Comparison of ENCODE assay signal across 20 mouse cellular contexts in genomic region chr19:16805102-16805501, GRCm38 (mm10). TPM values are rescaled to one million over a fixed set of nuclear protein-coding genes. Genes with fewer than 3 reads are reported as not detected.
DNase-seq lines count a peak whose midpoint lies in the region; ATAC-seq and TF ChIP-seq lines count a peak whose summit lies in the region.
"Had no signal": no experiment of that assay in that cellular context is flagged by ENCODE, and none has a peak within 500 bp of the region (broad histone marks: within the 10 kb centered on the region; RNA-seq: fewer than 3 reads in every experiment).

No protein-coding gene starts in this region.

- TF ChIP-seq POLR2A in myocyte (IDR thresholded peaks at IDR 0.05; ENCODE audit: insufficient read length, low read depth), result no peak

- no peaks in the 10 kb centered on the region for H3K79me2 ChIP-seq in myocyte (ENCODE audit: control insufficient read depth, insufficient read depth)

- no peak overlapping the region for H3K4me2 ChIP-seq in liver, embryonic 11.5 days
- no peak overlapping the region for H3K4me2 ChIP-seq in liver, embryonic 13.5 days
- peak overlapping the region; percentile 32 for H3K4me2 ChIP-seq in myocyte (ENCODE audit: low read depth)
- H3K4me2 ChIP-seq: embryonic facial prominence, embryonic 12.5 days; forebrain, embryonic 13.5 days had no signal

- H3K9me3 ChIP-seq in liver, embryonic 11.5 days (ENCODE audit: control insufficient read depth, low read length), result no peaks in the 10 kb centered on the region
- no peaks in the 10 kb centered on the region for H3K9me3 ChIP-seq in liver, embryonic 13.5 days (replicated peaks)
- H3K9me3 ChIP-seq: embryonic facial prominence, embryonic 10.5 days; embryonic facial prominence, embryonic 12.5 days; forebrain, embryonic 13.5 days had no signal

- no peak overlapping the region for H3K27ac ChIP-seq in liver, embryonic 11.5 days (ENCODE audit: low read depth, low read length)
- H3K27ac ChIP-seq in liver, embryonic 13.5 days, result no peak overlapping the region
- H3K27ac ChIP-seq: embryonic facial prominence, embryonic 10.5 days; embryonic facial prominence, embryonic 12.5 days; forebrain, embryonic 13.5 days had no signal

- H3K9ac ChIP-seq in liver, embryonic 11.5 days (ENCODE audit: low read depth, low read length), result no peak overlapping the region
- no peak overlapping the region for H3K9ac ChIP-seq in liver, embryonic 13.5 days
- H3K9ac ChIP-seq: embryonic facial prominence, embryonic 12.5 days; forebrain, embryonic 13.5 days had no signal

- H3K4me1 ChIP-seq in liver, embryonic 11.5 days (replicated peaks; ENCODE audit: control insufficient read depth, insufficient read depth, low read length), result no peaks in the 10 kb centered on the region
- peaks cover 20% of the 10 kb centered on the region for H3K4me1 ChIP-seq in liver, embryonic 13.5 days (replicated peaks)
- H3K4me1 ChIP-seq: embryonic facial prominence, embryonic 12.5 days; forebrain, embryonic 13.5 days had no signal

- H3K4me3 ChIP-seq in liver, embryonic 11.5 days (ENCODE audit: low read depth, low read length), result no peak overlapping the region
- H3K4me3 ChIP-seq in liver, embryonic 13.5 days (replicated peaks), result no peak overlapping the region
- no peak overlapping the region for H3K4me3 ChIP-seq in myocyte
- H3K4me3 ChIP-seq: embryonic facial prominence, embryonic 10.5 days; embryonic facial prominence, embryonic 12.5 days; forebrain, embryonic 13.5 days had no signal

- no peaks in the 10 kb centered on the region for H3K27me3 ChIP-seq in liver, embryonic 11.5 days (replicated peaks; ENCODE audit: control insufficient read depth, insufficient read depth, low read length)
- H3K27me3 ChIP-seq in liver, embryonic 13.5 days, result no peaks in the 10 kb centered on the region
- H3K27me3 ChIP-seq in myocyte (ENCODE audit: control insufficient read depth, insufficient read depth, insufficient read length), result no peaks in the 10 kb centered on the region
- H3K27me3 ChIP-seq: embryonic facial prominence, embryonic 12.5 days had no signal

- no peak overlapping the region for H3ac ChIP-seq in myocyte (ENCODE audit: control insufficient read depth, insufficient read length)

- 41% methylated on average over 3 of the region's 3 CpGs for WGBS in liver, embryonic 11.5 days
- 41% methylated on average over 3 of the region's 3 CpGs for WGBS in liver, embryonic 13.5 days (ENCODE audit: insufficient replicate concordance)

- ATAC-seq in liver, embryonic 11.5 days (replicated peaks; ENCODE audit: low FRiP score), result peak; percentile 69; the same call in 1 of the 2 replicates
- peak; percentile 48; the same call in 1 of the 2 replicates for ATAC-seq in liver, embryonic 13.5 days (ENCODE audit: low read depth)
- ATAC-seq: activated CD4-positive, CD25-positive, alpha-beta regulatory T cell, adult 4 months; forebrain, embryonic 13.5 days; forebrain, embryonic 16.5 days had no signal

- no peak for DNase-seq in liver, embryonic 11.5 days (ENCODE audit: low spot score)
- DNase-seq in liver, result no peak
- DNase-seq in 416B (ENCODE audit: low read depth), result peak; percentile 34
- no peak for DNase-seq in liver, embryonic 13.5 days
- DNase-seq in gastrocnemius, postnatal 4 days (ENCODE audit: low spot score in 2 of 2), result no peak
- no peak for DNase-seq in gastrocnemius, adult 8-10 months (ENCODE audit: low spot score in 2 of 2)
- DNase-seq: adrenal gland, adult 8-10 months; adrenal gland, postnatal 14 days; adrenal gland, postnatal 36 days; cerebellum, adult 11-12 months; cerebellum, adult 2 months; cerebellum, adult 9-10 months; cerebellum, postnatal 10 days; cerebellum, postnatal 25 days had no signal

- H3K36me3 ChIP-seq in liver, embryonic 11.5 days (ENCODE audit: control insufficient read depth, insufficient read depth, low read length), result no peaks in the 10 kb centered on the region
- no peaks in the 10 kb centered on the region for H3K36me3 ChIP-seq in liver, embryonic 13.5 days
- H3K36me3 ChIP-seq in myocyte (ENCODE audit: control insufficient read depth, insufficient read depth), result no peaks in the 10 kb centered on the region
- H3K36me3 ChIP-seq: embryonic facial prominence, embryonic 10.5 days; embryonic facial prominence, embryonic 12.5 days had no signal

TF ChIP-seq in myocyte, 11 proteins besides CTCF, POLR2A, EP300 and RAD21:
- TF ChIP-seq REST (IDR thresholded peaks at IDR 0.05; ENCODE audit: insufficient read depth, insufficient read length) (no peak), SRF (IDR thresholded peaks at IDR 0.05; ENCODE audit: control insufficient read depth, insufficient read length, low read depth) (no peak), MYOG (IDR thresholded peaks at IDR 0.05; ENCODE audit: control insufficient read depth in 1 of 3, insufficient read depth in 1 of 3, insufficient read length in 2 of 3, low read depth in 2 of 3) (no peak), TCF3 (IDR thresholded peaks at IDR 0.05; ENCODE audit: insufficient read length, low read depth) (no peak), MYOD1 (IDR thresholded peaks at IDR 0.05; ENCODE audit: control insufficient read depth in 1 of 3, insufficient read length in 2 of 3, low read depth in 2 of 3) (no peak), CEBPB (IDR thresholded peaks at IDR 0.05; ENCODE audit: insufficient read depth, poor library complexity, severe bottlenecking) (no peak)

RNA-seq across cellular contexts. Expression of gene Vps13a, which starts 24.4 kb away (rescaled TPM):
- 14.1 and 19.4 TPM in 2 replicates for polyA plus RNA-seq in liver, embryonic 11.5 days (2014; fragmentation: Nextera tagmentation; extraction: Ambion mirVana)
- 7.6 and 7.9 TPM in 2 replicates for polyA plus RNA-seq in liver, embryonic 13.5 days (2015; fragmentation: Nextera tagmentation; extraction: Ambion mirVana)
- 3.7 TPM for polyA plus RNA-seq in myocyte (2012; fragmentation: generic; extraction: Trizol)
- 10 to 100 TPM; 17.4 to 17.7 TPM for total RNA-seq in gastrocnemius, postnatal 4 days (2021)
- 10 to 100 TPM; 23.9 to 36.7 (median 27.1) TPM for total RNA-seq in gastrocnemius, adult 8-10 months (2022)
